Mouse (Mus musculus): ENCODE data around the gene Cacna2d1. TPM values are rescaled to one million over a fixed set of nuclear protein-coding genes. Genes with fewer than 3 reads are reported as not detected.

The Cacna2d1 gene
- polyA plus RNA-seq, 2 experiments, result 0.20 to 0.22 TPM

- Histone ChIP-seq H3K4me3 (ENCODE audit: insufficient read depth in 1 of 2, low read depth in 2 of 2, low read length in 2 of 2) (no peak overlapping the region), H3K4me1 (replicated peaks; ENCODE audit: control insufficient read depth in 2 of 2, insufficient read depth in 2 of 2, low read length in 1 of 2) (no peaks in the 10 kb centered on the region), H3K27ac (no peak overlapping the region), H3K27me3 (ENCODE audit: control insufficient read depth, insufficient read depth, low read length) (no peaks in the 10 kb centered on the region), H3K9ac (replicated peaks) (no peak overlapping the region), H3K4me2 (ENCODE audit: low read depth) (no peak overlapping the region), H3K9me3 (ENCODE audit: control insufficient read depth, low read length) (no peaks in the 10 kb centered on the region), H3K36me3 (replicated peaks; ENCODE audit: control insufficient read depth, insufficient read depth, low read depth) (no peaks in the 10 kb centered on the region)
- ATAC-seq (ENCODE audit: insufficient read depth) (no peak), DNase-seq (ENCODE audit: low read depth in 3 of 3, low spot score in 3 of 3) (no peak)
- WGBS (ENCODE audit: insufficient replicate concordance), result 64% methylated on average over 7 of the region's 7 CpGs
- TF ChIP-seq EP300 (IDR thresholded peaks at IDR 0.05; ENCODE audit: low read depth), result no peak
- TF ChIP-seq CTCF (IDR thresholded peaks at IDR 0.05; ENCODE audit: low read depth), result no peak
Measured at GRCm38 (mm10) chr5:16181041-16181440, 246.6 kb downstream of the Cacna2d1 start.

- Histone ChIP-seq H3K4me1 (replicated peaks; ENCODE audit: control insufficient read depth in 2 of 2, insufficient read depth in 2 of 2, low read length in 1 of 2) (no peaks in the 10 kb centered on the region), H3K4me2 (ENCODE audit: low read depth) (no peak overlapping the region), H3K9me3 (ENCODE audit: control insufficient read depth, low read length) (no peaks in the 10 kb centered on the region), H3K9ac (replicated peaks) (no peak overlapping the region), H3K27ac (no peak overlapping the region), H3K36me3 (replicated peaks; ENCODE audit: control insufficient read depth, insufficient read depth, low read depth) (no peaks in the 10 kb centered on the region), H3K4me3 (ENCODE audit: insufficient read depth in 1 of 2, low read depth in 2 of 2, low read length in 2 of 2) (no peak overlapping the region), H3K27me3 (ENCODE audit: control insufficient read depth, insufficient read depth, low read length) (no peaks in the 10 kb centered on the region)
- WGBS (ENCODE audit: insufficient replicate concordance), result 74% methylated on average over 1 of the region's 1 CpGs
- ATAC-seq (ENCODE audit: insufficient read depth) (no peak), DNase-seq (ENCODE audit: low read depth in 3 of 3, low spot score in 3 of 3) (no peak)
- no peak for TF ChIP-seq CTCF (IDR thresholded peaks at IDR 0.05; ENCODE audit: low read depth)
- no peak for TF ChIP-seq EP300 (IDR thresholded peaks at IDR 0.05; ENCODE audit: low read depth)
Measured at GRCm38 (mm10) chr5:16184064-16184463, 249.6 kb downstream of the Cacna2d1 start.

- no peak overlapping the region for H3K4me2 ChIP-seq (ENCODE audit: low read depth)
- no peaks in the 10 kb centered on the region for H3K4me1 ChIP-seq (replicated peaks; ENCODE audit: control insufficient read depth in 2 of 2, insufficient read depth in 2 of 2, low read length in 1 of 2)
- H3K27me3 ChIP-seq (ENCODE audit: control insufficient read depth, insufficient read depth, low read length), result no peaks in the 10 kb centered on the region
- no peak overlapping the region for H3K27ac ChIP-seq
- no peak overlapping the region for H3K4me3 ChIP-seq (ENCODE audit: insufficient read depth in 1 of 2, low read depth in 2 of 2, low read length in 2 of 2)
- H3K9me3 ChIP-seq (ENCODE audit: control insufficient read depth, low read length), result no peaks in the 10 kb centered on the region
- no peak for DNase-seq (ENCODE audit: low read depth in 3 of 3, low spot score in 3 of 3)
- WGBS (ENCODE audit: insufficient replicate concordance), result 16% methylated on average over 3 of the region's 3 CpGs
- H3K36me3 ChIP-seq (replicated peaks; ENCODE audit: control insufficient read depth, insufficient read depth, low read depth), result no peaks in the 10 kb centered on the region
- H3K9ac ChIP-seq (replicated peaks), result no peak overlapping the region
- TF ChIP-seq EP300 (IDR thresholded peaks at IDR 0.05; ENCODE audit: low read depth) (no peak), CTCF (IDR thresholded peaks at IDR 0.05; ENCODE audit: low read depth) (no peak)
- no peak for ATAC-seq (ENCODE audit: insufficient read depth)
Measured at GRCm38 (mm10) chr5:16187931-16188330, 253.4 kb downstream of the Cacna2d1 start.

GRCm38 (mm10) chr5:16189878-16190277 lies 255.4 kb downstream of the Cacna2d1 start:
- DNase-seq (ENCODE audit: low read depth in 3 of 3, low spot score in 3 of 3) (no peak), ATAC-seq (ENCODE audit: insufficient read depth) (no peak)
- no peaks in the 10 kb centered on the region for H3K36me3 ChIP-seq (replicated peaks; ENCODE audit: control insufficient read depth, insufficient read depth, low read depth)
- H3K9me3 ChIP-seq (ENCODE audit: control insufficient read depth, low read length), result no peaks in the 10 kb centered on the region
- no peak for TF ChIP-seq CTCF (IDR thresholded peaks at IDR 0.05; ENCODE audit: low read depth)
- no peak for TF ChIP-seq EP300 (IDR thresholded peaks at IDR 0.05; ENCODE audit: low read depth)
- no peaks in the 10 kb centered on the region for H3K4me1 ChIP-seq (replicated peaks; ENCODE audit: control insufficient read depth in 2 of 2, insufficient read depth in 2 of 2, low read length in 1 of 2)
- no peak overlapping the region for H3K4me2 ChIP-seq (ENCODE audit: low read depth)
- no peak overlapping the region for H3K27ac ChIP-seq
- H3K27me3 ChIP-seq (ENCODE audit: control insufficient read depth, insufficient read depth, low read length), result no peaks in the 10 kb centered on the region
- WGBS (ENCODE audit: insufficient replicate concordance), result 33% methylated on average over 4 of the region's 4 CpGs
- H3K9ac ChIP-seq (replicated peaks), result no peak overlapping the region
- H3K4me3 ChIP-seq (ENCODE audit: insufficient read depth in 1 of 2, low read depth in 2 of 2, low read length in 2 of 2), result no peak overlapping the region

- H3K9me3 ChIP-seq (ENCODE audit: control insufficient read depth, low read length), result no peaks in the 10 kb centered on the region
- no peaks in the 10 kb centered on the region for H3K36me3 ChIP-seq (replicated peaks; ENCODE audit: control insufficient read depth, insufficient read depth, low read depth)
- no peak overlapping the region for H3K4me3 ChIP-seq (ENCODE audit: insufficient read depth in 1 of 2, low read depth in 2 of 2, low read length in 2 of 2)
- H3K27me3 ChIP-seq (ENCODE audit: control insufficient read depth, insufficient read depth, low read length), result no peaks in the 10 kb centered on the region
- no peak overlapping the region for H3K4me2 ChIP-seq (ENCODE audit: low read depth)
- no peak overlapping the region for H3K9ac ChIP-seq (replicated peaks)
- TF ChIP-seq CTCF (IDR thresholded peaks at IDR 0.05; ENCODE audit: low read depth) (no peak), EP300 (IDR thresholded peaks at IDR 0.05; ENCODE audit: low read depth) (no peak)
- no peak overlapping the region for H3K27ac ChIP-seq
- no peak for DNase-seq (ENCODE audit: low read depth in 3 of 3, low spot score in 3 of 3)
- WGBS (ENCODE audit: insufficient replicate concordance), result 44% methylated on average over 3 of the region's 3 CpGs
- no peaks in the 10 kb centered on the region for H3K4me1 ChIP-seq (replicated peaks; ENCODE audit: control insufficient read depth in 2 of 2, insufficient read depth in 2 of 2, low read length in 1 of 2)
- ATAC-seq (ENCODE audit: insufficient read depth), result no peak
Measured at GRCm38 (mm10) chr5:16191165-16191564, 256.7 kb downstream of the Cacna2d1 start.

Measured in liver, embryonic 14.5 days (tissue).